Mouse (Mus musculus) heart, adult 11 months (tissue): Measurements from ENCODE around the gene Snrpg.
"Not testable (repeated sequence)": the region's sequence is repeated elsewhere in the genome, so short reads cannot be mapped to it uniquely, and the experiment has no call there.

Source experiments
- DNase-seq: peaks from one replicate; pipeline ENCODE4 v3.0.0; 2022

Snrpg gene

DNA sequence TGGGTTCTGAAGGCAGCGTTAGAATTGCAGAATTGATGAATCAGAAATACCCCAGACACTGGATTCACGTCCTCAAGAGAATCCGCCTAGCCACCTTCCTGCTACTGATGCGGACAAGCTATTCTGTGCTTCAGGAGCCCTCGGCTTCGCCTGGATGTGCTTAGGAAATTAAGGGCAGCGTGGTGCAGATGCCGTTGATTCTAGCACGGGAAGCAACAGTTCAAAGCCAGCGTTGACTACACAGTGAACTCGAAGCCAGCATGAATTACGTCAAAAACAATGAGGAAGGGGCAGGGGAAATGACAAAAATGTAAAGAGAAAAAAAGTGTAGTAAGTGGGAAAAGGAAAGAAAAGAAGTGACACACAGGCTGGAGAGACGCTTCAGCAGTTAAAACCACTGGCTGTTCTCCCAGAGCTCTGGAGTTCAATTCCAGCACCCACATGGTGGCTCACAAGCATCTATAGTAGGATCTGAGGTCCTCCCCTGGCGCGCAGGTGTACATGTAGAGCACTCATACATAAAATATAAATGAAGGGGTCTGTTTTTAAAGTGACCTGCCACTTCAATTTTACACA lies at the start of gene Snrpg:
Snrpg (plus strand) TSS at position 541 of the 576 bp plus-strand sequence.
- DNase-seq, result no peak

DNA sequence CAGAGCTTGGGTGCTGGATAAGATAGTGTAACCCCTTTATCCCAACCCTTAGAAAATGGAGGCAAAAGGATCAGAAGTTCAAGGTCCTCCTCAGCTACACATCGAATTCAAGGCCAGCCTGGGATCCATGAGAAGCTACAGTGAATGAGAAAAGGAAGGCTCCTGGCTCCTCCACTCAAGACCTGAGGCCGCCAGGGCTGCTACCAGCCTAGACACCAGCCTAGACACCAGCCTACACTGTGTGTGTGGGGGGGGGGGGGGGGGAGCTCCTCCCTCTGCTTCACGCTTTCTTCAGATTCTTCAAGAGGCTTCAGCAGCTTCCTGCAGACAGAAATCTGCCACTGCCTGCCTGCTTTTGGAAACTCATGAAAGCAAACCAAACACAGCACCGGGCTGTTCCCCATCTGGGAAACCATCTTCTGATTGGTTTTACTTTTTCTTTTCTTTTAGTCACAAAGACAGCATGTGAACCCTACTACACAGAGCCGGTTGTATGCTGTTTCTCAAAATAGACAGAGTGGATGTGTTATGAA lies 49.0 kb upstream of the Snrpg start:
- no peak for DNase-seq

DNA sequence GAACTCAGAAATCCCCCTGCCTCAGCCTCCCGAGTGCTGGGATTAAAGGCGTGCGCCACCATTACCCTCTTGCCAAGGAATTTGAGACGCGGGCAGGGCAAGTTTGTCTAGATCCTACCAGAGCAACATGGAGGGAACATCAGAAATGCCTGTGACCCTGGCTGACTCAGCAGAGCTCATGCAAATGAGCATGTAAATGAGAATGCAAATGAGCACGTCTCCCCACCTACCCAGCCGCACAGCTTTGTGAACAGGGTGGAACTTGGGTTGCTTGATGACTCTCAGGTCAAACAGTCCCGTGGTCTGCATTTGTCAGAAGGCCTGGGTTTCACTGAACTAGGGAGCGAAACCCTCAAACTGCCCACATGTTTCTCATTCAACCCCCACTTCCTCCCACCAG lies 48.1 kb upstream of the Snrpg start:
- no peak for DNase-seq

GRCm38 (mm10) chr6:86324400-86324799 lies 46.7 kb upstream of the Snrpg start:
- no peak for DNase-seq

DNA sequence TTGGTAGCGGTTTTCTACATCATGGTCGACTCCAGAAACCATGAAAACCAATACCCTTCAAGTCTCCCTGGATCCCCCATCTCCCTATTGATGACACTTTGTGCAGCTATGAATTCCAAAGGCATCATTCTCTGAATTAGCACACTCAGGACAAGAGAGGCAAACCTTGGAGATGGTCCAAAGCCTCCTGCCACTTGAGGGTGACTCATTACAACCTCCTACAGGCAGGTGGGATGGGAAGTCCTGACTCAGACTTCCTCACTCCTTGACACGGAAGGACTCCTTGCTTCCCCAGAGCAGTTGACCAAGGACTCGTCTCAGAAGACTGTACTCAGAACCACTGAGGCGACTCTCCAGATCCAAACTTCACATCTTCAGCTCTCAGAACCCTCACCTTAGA lies 45.5 kb upstream of the Snrpg start:
- no peak for DNase-seq

- DNase-seq, result no peak
Measured at GRCm38 (mm10) chr6:86326866-86327265, 44.2 kb upstream of the Snrpg start.

GRCm38 (mm10) chr6:86328369-86328768 lies 42.7 kb upstream of the Snrpg start:
- no peak for DNase-seq

DNA sequence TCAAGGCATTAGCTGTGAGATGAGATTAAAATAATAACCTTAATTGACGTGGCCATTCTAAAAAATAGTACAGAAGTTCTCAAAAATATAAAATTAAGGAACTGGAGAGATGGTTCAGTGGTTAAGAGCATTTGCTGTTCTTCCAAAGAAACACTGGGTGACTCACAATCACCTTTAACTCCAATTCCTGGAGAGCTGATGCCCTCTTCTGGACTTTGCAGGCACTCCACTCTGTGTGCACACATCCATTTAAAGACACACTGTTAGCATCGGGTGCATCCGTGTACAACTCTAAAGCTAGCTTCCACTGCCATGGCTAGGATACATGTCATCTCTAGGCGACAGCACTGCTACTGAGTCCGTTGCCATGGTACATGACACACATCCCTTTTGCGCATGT lies 41.2 kb upstream of the Snrpg start:
- DNase-seq, result no peak

DNA sequence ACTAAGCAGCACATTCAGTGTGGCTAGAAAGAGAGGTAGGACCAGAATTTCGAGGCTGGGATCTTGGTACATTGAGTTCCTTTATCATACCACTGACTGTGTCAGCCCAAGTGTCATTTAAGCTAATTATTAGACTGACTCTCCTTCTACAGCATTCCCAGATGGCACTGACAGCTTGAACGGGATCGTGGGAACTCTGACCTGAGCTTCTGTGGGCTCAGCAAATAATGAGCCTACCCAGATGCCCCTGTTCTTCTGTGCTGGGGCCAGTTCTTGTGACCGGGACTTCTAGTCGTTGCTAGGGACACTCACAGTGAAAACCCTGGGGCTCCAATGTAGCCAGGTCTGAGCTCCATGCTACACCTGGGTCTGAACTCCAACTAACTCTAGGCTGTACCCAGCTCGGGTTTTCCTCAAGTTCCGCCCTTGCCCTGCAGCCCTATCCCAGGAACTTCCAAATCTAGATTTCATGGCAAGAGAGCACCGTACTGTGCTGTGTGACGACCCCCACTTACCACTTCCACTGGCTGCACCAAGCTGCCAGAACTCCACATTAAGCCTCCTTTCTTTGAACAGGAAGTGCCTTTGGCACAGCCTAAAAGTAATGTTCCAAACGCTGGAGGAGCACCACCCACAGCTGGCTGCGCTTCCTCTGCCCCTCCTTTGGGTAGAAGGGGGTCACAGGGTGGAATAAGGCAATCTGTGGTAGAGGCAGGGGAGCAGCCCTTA lies 35.8 kb upstream of the Snrpg start:
- DNase-seq, result no peak

GRCm38 (mm10) chr6:86335860-86336259 lies 35.2 kb upstream of the Snrpg start:
- DNase-seq, result no peak

DNA sequence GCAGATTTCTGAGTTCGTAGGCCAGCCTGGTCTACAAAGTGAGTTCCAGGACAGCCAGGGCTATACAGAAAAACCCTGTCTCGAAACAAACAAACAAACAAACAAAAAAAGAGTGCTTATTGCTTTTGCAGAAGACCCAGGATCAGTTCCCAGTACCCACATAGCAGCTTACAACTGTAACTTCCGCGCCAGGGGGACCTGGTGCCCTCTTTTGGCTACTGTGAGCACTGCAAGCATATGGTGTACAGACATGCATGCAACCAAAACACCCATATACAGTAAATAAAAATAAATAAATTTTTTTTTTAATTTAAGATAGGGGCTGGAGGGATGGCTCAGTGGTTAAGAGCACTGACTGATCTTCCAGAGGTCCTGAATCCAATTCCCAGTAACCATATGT lies 34.8 kb upstream of the Snrpg start:
- not testable (repeated sequence) for DNase-seq

GRCm38 (mm10) chr6:86343656-86344055 lies 27.4 kb upstream of the Snrpg start:
- peak; percentile 68 for DNase-seq

GRCm38 (mm10) chr6:86346063-86346462 lies 25.0 kb upstream of the Snrpg start:
- peak; percentile 60 for DNase-seq

GRCm38 (mm10) chr6:86349257-86349656 lies 21.8 kb upstream of the Snrpg start:
- DNase-seq, result peak; percentile 76

DNA sequence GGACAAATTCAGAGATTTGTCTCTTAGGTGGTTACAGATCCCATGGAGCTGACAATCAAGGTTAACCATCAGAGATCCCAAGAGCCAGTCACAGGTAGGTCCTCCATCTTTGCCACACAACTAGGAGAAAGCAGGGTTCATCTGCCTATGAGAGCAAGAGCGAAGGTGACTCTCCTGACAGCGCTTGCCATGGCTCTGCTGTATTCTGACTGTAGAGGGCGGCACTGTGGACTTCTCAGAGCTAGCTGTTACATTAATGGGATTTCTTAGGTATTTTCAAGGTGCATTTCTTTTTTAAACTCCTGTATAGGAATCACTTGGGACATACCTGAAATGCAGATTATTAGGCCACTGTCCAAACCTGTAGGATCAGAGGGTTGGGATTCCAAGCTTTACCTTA lies 16.2 kb upstream of the Snrpg start:
- DNase-seq, result peak; percentile 28

DNA sequence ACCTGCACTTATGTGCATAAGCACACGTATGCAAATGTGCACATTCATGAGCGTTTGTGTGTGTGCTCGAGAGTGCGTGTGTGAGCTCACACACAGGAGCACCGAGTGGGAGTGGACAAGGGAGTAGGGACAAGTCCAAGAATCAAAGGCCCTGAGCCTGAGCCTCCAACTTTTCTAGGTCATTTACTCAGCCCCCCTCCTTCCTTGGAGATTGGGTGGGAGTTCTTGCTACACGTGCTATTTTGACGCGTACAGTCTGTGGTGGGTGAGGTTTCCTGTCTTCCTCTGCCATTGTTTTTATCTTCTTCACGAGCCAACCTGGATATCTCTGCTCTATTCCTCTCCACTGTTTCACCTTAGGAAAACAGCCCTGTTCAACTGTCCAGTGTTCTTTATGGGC lies 14.1 kb upstream of the Snrpg start:
- DNase-seq, result peak; percentile 37

GRCm38 (mm10) chr6:86360691-86361090 lies 10.4 kb upstream of the Snrpg start:
- no peak for DNase-seq

GRCm38 (mm10) chr6:86361373-86361772 lies 9.7 kb upstream of the Snrpg start:
- no peak for DNase-seq

GRCm38 (mm10) chr6:86364442-86365141 lies 6.5 kb upstream of the Snrpg start:
- DNase-seq, result peak; percentile 96

GRCm38 (mm10) chr6:86365371-86366124 lies 5.6 kb upstream of the Snrpg start, which contains the start of gene Fam136a:
TSS of gene Fam136a (plus strand) at chr6:86365646.
- peak; percentile 99 for DNase-seq

DNA sequence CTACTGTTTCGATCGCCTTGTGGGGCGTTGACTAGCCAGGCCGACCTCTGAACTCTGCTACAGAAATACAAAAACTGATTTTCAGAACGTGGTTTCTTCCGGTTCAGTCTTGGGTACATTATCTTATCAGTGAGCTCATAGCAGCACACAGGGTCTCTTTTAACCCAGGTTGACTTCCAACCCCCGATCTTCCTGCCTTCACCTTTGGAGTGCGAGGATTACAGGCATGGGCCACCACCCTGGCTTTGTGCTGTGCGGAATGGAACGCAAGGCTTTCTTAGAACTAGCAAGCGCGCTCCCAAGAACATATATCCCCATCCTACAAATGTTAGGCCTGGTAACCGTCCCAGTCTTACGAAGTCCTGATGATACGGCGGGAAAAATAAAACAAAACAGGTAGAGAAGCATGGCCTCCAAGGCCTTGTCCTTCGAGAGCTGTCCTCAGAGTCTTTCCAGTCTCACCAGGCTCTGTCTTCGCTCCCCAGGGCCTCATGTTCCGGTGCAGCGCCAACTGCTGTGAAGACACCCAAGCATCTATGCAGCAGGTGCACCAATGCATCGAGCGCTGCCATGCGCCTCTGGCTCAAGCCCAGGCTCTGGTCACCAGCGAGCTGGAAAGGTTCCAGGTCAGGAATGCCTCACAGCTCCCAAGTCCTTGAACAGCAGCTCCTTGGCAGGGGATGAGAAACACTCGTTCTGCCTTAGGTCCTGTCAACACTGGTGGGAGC lies 4.8 kb upstream of the Snrpg start:
- DNase-seq, result peak; percentile 95

- DNase-seq, result no peak
Measured at GRCm38 (mm10) chr6:86366853-86367249, 4.3 kb upstream of the Snrpg start.
